Comparison of ENCODE assay signal across 8 mouse cellular contexts in the genomic region with DNA sequence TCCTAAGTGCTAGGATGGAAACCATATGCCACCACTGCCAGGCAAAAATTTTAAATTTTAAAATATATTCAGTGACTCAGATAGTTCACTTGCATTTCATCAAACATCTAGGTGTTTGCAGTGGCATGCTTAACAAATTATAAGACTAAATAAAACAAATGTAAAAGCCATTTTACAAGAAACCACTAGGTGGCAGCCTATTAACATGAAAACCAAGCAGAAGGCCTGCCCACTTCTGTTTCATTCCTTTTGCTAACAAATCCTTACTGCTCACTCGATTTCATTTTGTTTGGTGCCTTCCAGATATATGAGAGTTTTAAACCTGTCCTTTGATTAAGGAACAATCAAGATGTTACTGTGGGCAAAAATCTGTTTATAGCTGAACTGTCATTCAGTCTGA. TPM values are rescaled to one million over a fixed set of nuclear protein-coding genes. Genes with fewer than 3 reads are reported as not detected.
DNase-seq lines count a peak whose midpoint lies in the region; ATAC-seq and TF ChIP-seq lines count a peak whose summit lies in the region.

No protein-coding gene starts in this region.

- H3K4me2 ChIP-seq in forebrain, embryonic 13.5 days: no peak overlapping the region
- H3K4me2 ChIP-seq in forebrain, embryonic 12.5 days: no peak overlapping the region
- H3K4me2 ChIP-seq in limb, embryonic 14.5 days (replicated peaks; ENCODE audit: low read depth, low read length, severe bottlenecking): no peak overlapping the region

- no peaks in the 10 kb centered on the region for H3K27me3 ChIP-seq in forebrain, embryonic 13.5 days
- H3K27me3 ChIP-seq in forebrain, embryonic 12.5 days: no peaks in the 10 kb centered on the region
- H3K27me3 ChIP-seq in limb, embryonic 14.5 days (ENCODE audit: control insufficient read depth, insufficient read depth, low read length): no peaks in the 10 kb centered on the region
- 0 out of 2 replicates have a peak, but pooled peaks cover 2% of the 10 kb centered on the region for H3K27me3 ChIP-seq in limb, embryonic 10.5 days (ENCODE audit: low read depth, poor library complexity, severe bottlenecking)

- no peaks in the 10 kb centered on the region for H3K9me3 ChIP-seq in forebrain, embryonic 13.5 days (replicated peaks)
- no peaks in the 10 kb centered on the region for H3K9me3 ChIP-seq in forebrain, embryonic 12.5 days
- H3K9me3 ChIP-seq in limb, embryonic 14.5 days (ENCODE audit: control insufficient read depth, low read length): no peaks in the 10 kb centered on the region
- H3K9me3 ChIP-seq in limb, embryonic 10.5 days (replicated peaks): no peaks in the 10 kb centered on the region

- 2% methylated on average over 1 of the region's 1 CpGs for WGBS in forebrain, embryonic 13.5 days
- WGBS in forebrain, embryonic 12.5 days: 9% methylated on average over 1 of the region's 1 CpGs
- WGBS in limb, embryonic 14.5 days: 0% methylated on average over 1 of the region's 1 CpGs
- 15% methylated on average over 1 of the region's 1 CpGs for WGBS in limb, embryonic 10.5 days

- peak; percentile 86 for DNase-seq in limb, embryonic 14.5 days (ENCODE audit: low spot score)
- no peak for DNase-seq in limb, embryonic 10.5 days (ENCODE audit: low spot score)
- DNase-seq in MN1 (ENCODE audit: low spot score): peak; percentile 60
- peak; percentile 79 for DNase-seq in lung, postnatal 36 days
- no peak for DNase-seq in neural tube, embryonic 10.5 days (ENCODE audit: extremely low spot score, low spot score)
- DNase-seq in urinary bladder, postnatal 25 days (ENCODE audit: low spot score): no peak

- ATAC-seq in forebrain, embryonic 13.5 days: peak; percentile 3; the same call in 1 of the 2 replicates
- ATAC-seq in forebrain, embryonic 12.5 days (ENCODE audit: low FRiP score): no peak
- no peak for ATAC-seq in limb, embryonic 14.5 days (ENCODE audit: low FRiP score, low read depth)

- no peak overlapping the region for H3K9ac ChIP-seq in forebrain, embryonic 13.5 days
- no peak overlapping the region for H3K9ac ChIP-seq in forebrain, embryonic 12.5 days
- no peak overlapping the region for H3K9ac ChIP-seq in limb, embryonic 14.5 days (ENCODE audit: low read depth, low read length, severe bottlenecking)

- H3K4me3 ChIP-seq in forebrain, embryonic 13.5 days: no peak overlapping the region
- no peak overlapping the region for H3K4me3 ChIP-seq in forebrain, embryonic 12.5 days (replicated peaks)
- H3K4me3 ChIP-seq in limb, embryonic 14.5 days (replicated peaks; ENCODE audit: low read length): no peak overlapping the region
- H3K4me3 ChIP-seq in limb, embryonic 10.5 days: no peak overlapping the region

- H3K4me1 ChIP-seq in forebrain, embryonic 13.5 days: peaks cover 7% of the 10 kb centered on the region
- peaks cover 12% of the 10 kb centered on the region for H3K4me1 ChIP-seq in forebrain, embryonic 12.5 days
- H3K4me1 ChIP-seq in limb, embryonic 14.5 days (ENCODE audit: control insufficient read depth, insufficient read depth, low read length): peaks cover 4% of the 10 kb centered on the region; the same call in 1 of the 2 replicates
- H3K4me1 ChIP-seq in limb, embryonic 10.5 days: peaks cover 9% of the 10 kb centered on the region

- no peak overlapping the region for H3K27ac ChIP-seq in forebrain, embryonic 13.5 days
- H3K27ac ChIP-seq in forebrain, embryonic 12.5 days: no peak overlapping the region
- no peak overlapping the region for H3K27ac ChIP-seq in limb, embryonic 14.5 days (replicated peaks; ENCODE audit: low read depth, low read length)
- no peak overlapping the region for H3K27ac ChIP-seq in limb, embryonic 10.5 days

- no peak for TF ChIP-seq POLR2A in limb, embryonic 14.5 days (IDR thresholded peaks at IDR 0.05; ENCODE audit: borderline replicate concordance, extremely low read depth, insufficient read depth, insufficient read length)

- H3K36me3 ChIP-seq in forebrain, embryonic 13.5 days (ENCODE audit: poor library complexity, severe bottlenecking): no peaks in the 10 kb centered on the region
- no peaks in the 10 kb centered on the region for H3K36me3 ChIP-seq in forebrain, embryonic 12.5 days (replicated peaks)
- no peaks in the 10 kb centered on the region for H3K36me3 ChIP-seq in limb, embryonic 14.5 days (ENCODE audit: control insufficient read depth, insufficient read depth, low read length)
- H3K36me3 ChIP-seq in limb, embryonic 10.5 days: no peaks in the 10 kb centered on the region

RNA-seq across cellular contexts. Expression of a gene that starts 4.4 kb away (rescaled TPM):
- 13.7 and 16.9 TPM in 2 replicates for polyA plus RNA-seq in forebrain, embryonic 13.5 days (2015; fragmentation: Nextera tagmentation; extraction: Ambion mirVana)
- 24.6 and 28.4 TPM in 2 replicates for polyA plus RNA-seq in forebrain, embryonic 12.5 days (2016; fragmentation: Nextera tagmentation; extraction: Ambion mirVana)
- 13.9 and 14.0 TPM in 2 replicates for polyA plus RNA-seq in limb, embryonic 14.5 days (2012; rRNA removed)
- 14.0 and 17.9 TPM in 2 replicates for polyA plus RNA-seq in limb, embryonic 14.5 days (2014; fragmentation: Nextera tagmentation; extraction: Ambion mirVana)
- polyA plus RNA-seq in limb, embryonic 10.5 days (2016; fragmentation: Nextera tagmentation; extraction: Ambion mirVana): 30.1 and 32.7 TPM in 2 replicates

RNA-seq across cellular contexts. Expression of a gene that starts 51.9 kb away (rescaled TPM):
- polyA plus RNA-seq in forebrain, embryonic 13.5 days (2015; fragmentation: Nextera tagmentation; extraction: Ambion mirVana): 6.9 and 7.0 TPM in 2 replicates
- 6.2 and 7.1 TPM in 2 replicates for polyA plus RNA-seq in forebrain, embryonic 12.5 days (2016; fragmentation: Nextera tagmentation; extraction: Ambion mirVana)
- 11.6 and 12.8 TPM in 2 replicates for polyA plus RNA-seq in limb, embryonic 14.5 days (2012; rRNA removed)
- polyA plus RNA-seq in limb, embryonic 14.5 days (2014; fragmentation: Nextera tagmentation; extraction: Ambion mirVana): 4.3 and 5.5 TPM in 2 replicates
- polyA plus RNA-seq in limb, embryonic 10.5 days (2016; fragmentation: Nextera tagmentation; extraction: Ambion mirVana): 5.6 and 6.7 TPM in 2 replicates

RNA-seq across cellular contexts. Expression of a gene that starts 55.5 kb away (rescaled TPM):
- 0.05 and 0.08 TPM in 2 replicates for polyA plus RNA-seq in forebrain, embryonic 13.5 days (2015; fragmentation: Nextera tagmentation; extraction: Ambion mirVana)
- 0.05 TPM in 1 of 2 replicates, not detected in the other for polyA plus RNA-seq in forebrain, embryonic 12.5 days (2016; fragmentation: Nextera tagmentation; extraction: Ambion mirVana)
- polyA plus RNA-seq in limb, embryonic 14.5 days (2012; rRNA removed): 0.10 and 0.14 TPM in 2 replicates
- polyA plus RNA-seq in limb, embryonic 14.5 days (2014; fragmentation: Nextera tagmentation; extraction: Ambion mirVana): 0.19 TPM in 1 of 2 replicates, not detected in the other
- 0.04 TPM in 1 of 2 replicates, not detected in the other for polyA plus RNA-seq in limb, embryonic 10.5 days (2016; fragmentation: Nextera tagmentation; extraction: Ambion mirVana)

Comparison
In these comparisons a context has a peak if more than half of its experiments do, and no peak if none do; other contexts are left out.
1. DNase-seq: peak in limb, embryonic 14.5 days (single experiment), MN1 (single experiment) and lung, postnatal 36 days (single experiment); none in limb, embryonic 10.5 days (single experiment), neural tube, embryonic 10.5 days (single experiment) and urinary bladder, postnatal 25 days (single experiment).